In genomic region chr6:100709483-100709882, GRCm38 (mm10) we compare ENCODE assay signal across 8 mouse cellular contexts. TPM values are rescaled to one million over a fixed set of nuclear protein-coding genes. Genes with fewer than 3 reads are reported as not detected.
DNase-seq lines count a peak whose midpoint lies in the region; ATAC-seq lines count a peak whose summit lies in the region.

No protein-coding gene starts in this region.

- WGBS in limb, embryonic 13.5 days: 35% methylated on average over 7 of the region's 7 CpGs
- 41% methylated on average over 7 of the region's 7 CpGs for WGBS in limb, embryonic 10.5 days
- 30% methylated on average over 7 of the region's 7 CpGs for WGBS in embryonic facial prominence, embryonic 10.5 days
- WGBS in hindbrain, embryonic 13.5 days: 17% methylated on average over 7 of the region's 7 CpGs

- no peaks in the 10 kb centered on the region for H3K9me3 ChIP-seq in limb, embryonic 13.5 days
- no peaks in the 10 kb centered on the region for H3K9me3 ChIP-seq in limb, embryonic 10.5 days (replicated peaks)
- no peaks in the 10 kb centered on the region for H3K9me3 ChIP-seq in embryonic facial prominence, embryonic 10.5 days
- no peaks in the 10 kb centered on the region for H3K9me3 ChIP-seq in hindbrain, embryonic 13.5 days

- H3K27me3 ChIP-seq in limb, embryonic 13.5 days: no peaks in the 10 kb centered on the region
- 0 out of 2 replicates have a peak, but pooled peaks cover 8% of the 10 kb centered on the region for H3K27me3 ChIP-seq in limb, embryonic 10.5 days (ENCODE audit: low read depth, poor library complexity, severe bottlenecking)
- peaks cover 34% of the 10 kb centered on the region for H3K27me3 ChIP-seq in embryonic facial prominence, embryonic 10.5 days (replicated peaks; ENCODE audit: low read depth, poor library complexity, severe bottlenecking)
- H3K27me3 ChIP-seq in hindbrain, embryonic 13.5 days: peaks cover 23% of the 10 kb centered on the region

- no peak overlapping the region for H3K27ac ChIP-seq in limb, embryonic 13.5 days
- no peak overlapping the region for H3K27ac ChIP-seq in limb, embryonic 10.5 days
- H3K27ac ChIP-seq in embryonic facial prominence, embryonic 10.5 days (replicated peaks): no peak overlapping the region
- H3K27ac ChIP-seq in hindbrain, embryonic 13.5 days: no peak overlapping the region

- peak overlapping the region; percentile 21; the same call in 1 of the 2 replicates for H3K4me2 ChIP-seq in limb, embryonic 13.5 days (replicated peaks)
- peak overlapping the region; percentile 3; the same call in 1 of the 2 replicates for H3K4me2 ChIP-seq in hindbrain, embryonic 13.5 days

- DNase-seq in limb, embryonic 10.5 days (ENCODE audit: low spot score): no peak
- DNase-seq in ES-CJ7 (ENCODE audit: low read depth, low spot score): peak; percentile 74
- DNase-seq in embryonic facial prominence, embryonic 10.5 days (ENCODE audit: low spot score): peak; percentile 16
- DNase-seq in lung, postnatal 14 days: peak; percentile 68
- DNase-seq in left cerebral cortex, postnatal 14 days (ENCODE audit: low spot score in 2 of 2): no peak

- H3K36me3 ChIP-seq in limb, embryonic 13.5 days: no peaks in the 10 kb centered on the region
- no peaks in the 10 kb centered on the region for H3K36me3 ChIP-seq in limb, embryonic 10.5 days
- H3K36me3 ChIP-seq in embryonic facial prominence, embryonic 10.5 days (replicated peaks): no peaks in the 10 kb centered on the region
- no peaks in the 10 kb centered on the region for H3K36me3 ChIP-seq in hindbrain, embryonic 13.5 days

- peaks cover 45% of the 10 kb centered on the region for H3K4me1 ChIP-seq in limb, embryonic 13.5 days
- H3K4me1 ChIP-seq in limb, embryonic 10.5 days: peaks cover 25% of the 10 kb centered on the region
- H3K4me1 ChIP-seq in embryonic facial prominence, embryonic 10.5 days: peaks cover 27% of the 10 kb centered on the region
- H3K4me1 ChIP-seq in hindbrain, embryonic 13.5 days (replicated peaks): peaks cover 16% of the 10 kb centered on the region

- no peak overlapping the region for H3K9ac ChIP-seq in limb, embryonic 13.5 days
- no peak overlapping the region for H3K9ac ChIP-seq in hindbrain, embryonic 13.5 days

- H3K4me3 ChIP-seq in limb, embryonic 13.5 days: no peak overlapping the region
- no peak overlapping the region for H3K4me3 ChIP-seq in limb, embryonic 10.5 days
- no peak overlapping the region for H3K4me3 ChIP-seq in embryonic facial prominence, embryonic 10.5 days
- no peak overlapping the region for H3K4me3 ChIP-seq in hindbrain, embryonic 13.5 days

- no peak for ATAC-seq in limb, embryonic 13.5 days (ENCODE audit: low FRiP score, low read depth)
- ATAC-seq in hindbrain, embryonic 13.5 days (ENCODE audit: low FRiP score): peak; percentile 36; the same call in 1 of the 2 replicates
- no peak for ATAC-seq in megakaryocyte, adult 5-6 weeks (ENCODE audit: poor library complexity, severe bottlenecking)

- intact Hi-C loops in left cerebral cortex, postnatal 14 days (cut with DNase I): loop anchor here (10.0 kb wide), 1 partner anchor 125 kb away; the partner anchor contains the start of gene Ppp4r2

RNA-seq across cellular contexts. Expression of gene Gxylt2, which starts 4.9 kb away (rescaled TPM):
- 21.2 and 23.5 TPM in 2 replicates for polyA plus RNA-seq in limb, embryonic 13.5 days (2015; fragmentation: Nextera tagmentation; extraction: Ambion mirVana)
- 2.4 and 4.4 TPM in 2 replicates for polyA plus RNA-seq in limb, embryonic 10.5 days (2016; fragmentation: Nextera tagmentation; extraction: Ambion mirVana)
- 2.2 and 3.6 TPM in 2 replicates for polyA plus RNA-seq in embryonic facial prominence, embryonic 10.5 days (2016; fragmentation: Nextera tagmentation; extraction: Ambion mirVana)
- polyA plus RNA-seq in hindbrain, embryonic 13.5 days (2015; fragmentation: Nextera tagmentation; extraction: Ambion mirVana): 2.2 TPM in 2 replicates
- total RNA-seq in megakaryocyte, adult 5-6 weeks (2015): not detected in 2 replicates
- not detected in 2 replicates for total RNA-seq in megakaryocyte, adult 5-6 weeks (2017)
- total RNA-seq in left cerebral cortex, postnatal 14 days (2021): 1 to 10 TPM; 1.8 to 1.9 TPM

RNA-seq across cellular contexts. Expression of gene Shq1, which starts 38.5 kb away (rescaled TPM):
- 17.5 and 18.6 TPM in 2 replicates for polyA plus RNA-seq in limb, embryonic 13.5 days (2015; fragmentation: Nextera tagmentation; extraction: Ambion mirVana)
- 21.8 and 22.9 TPM in 2 replicates for polyA plus RNA-seq in limb, embryonic 10.5 days (2016; fragmentation: Nextera tagmentation; extraction: Ambion mirVana)
- 23.7 and 25.8 TPM in 2 replicates for polyA plus RNA-seq in embryonic facial prominence, embryonic 10.5 days (2016; fragmentation: Nextera tagmentation; extraction: Ambion mirVana)
- polyA plus RNA-seq in hindbrain, embryonic 13.5 days (2015; fragmentation: Nextera tagmentation; extraction: Ambion mirVana): 10.7 and 10.9 TPM in 2 replicates
- 1.6 and 2.7 TPM in 2 replicates for total RNA-seq in megakaryocyte, adult 5-6 weeks (2015)
- total RNA-seq in megakaryocyte, adult 5-6 weeks (2017): 3.9 and 5.1 TPM in 2 replicates
- total RNA-seq in left cerebral cortex, postnatal 14 days (2021): 1 to 10 TPM; 5.3 to 7.0 TPM

Comparison
In these comparisons a context has a peak if more than half of its experiments do, and no peak if none do; other contexts are left out.
1. DNase-seq: peak in ES-CJ7 (single experiment), embryonic facial prominence, embryonic 10.5 days (single experiment) and lung, postnatal 14 days (single experiment); none in limb, embryonic 10.5 days (single experiment) and left cerebral cortex, postnatal 14 days (0 of 2).